ENCODE assay signal across 9 mouse cellular contexts in genomic region chr7:132213460-132213859, GRCm38 (mm10). TPM values are rescaled to one million over a fixed set of nuclear protein-coding genes. Genes with fewer than 3 reads are reported as not detected.
DNase-seq lines count a peak whose midpoint lies in the region; ATAC-seq and TF ChIP-seq lines count a peak whose summit lies in the region.
"Had no signal": no experiment of that assay in that cellular context is flagged by ENCODE, and none has a peak within 500 bp of the region (broad histone marks: within the 10 kb centered on the region; RNA-seq: fewer than 3 reads in every experiment).

No protein-coding gene starts in this region.

- intact Hi-C loops in heart, adult 2 months (cut with DNase I) = loop anchor here (1.0 kb wide), 2 partner anchors 314 to 673 kb away; no protein-coding TSS in a partner anchor
- intact Hi-C loops in gastrocnemius, postnatal 36 days (cut with DNase I) = loop anchor here (1.0 to 10.0 kb wide), 2 partner anchors 314 to 679 kb away; no protein-coding TSS in a partner anchor

- peak; percentile 79; the same call in 1 of the 2 replicates for TF ChIP-seq EP300 in heart, adult 2 months (IDR thresholded peaks at IDR 0.05; ENCODE audit: insufficient read depth, low read depth, low read length)

- no peak overlapping the region for H3K4me3 ChIP-seq in heart, adult 2 months
- no peak overlapping the region for H3K4me3 ChIP-seq in heart, embryonic 10.5 days
- H3K4me3 ChIP-seq in stomach, embryonic 16.5 days (replicated peaks; ENCODE audit: low read length) = no peak overlapping the region
- H3K4me3 ChIP-seq: liver, embryonic 13.5 days had no signal

- 7% methylated on average over 8 of the region's 8 CpGs for WGBS in heart, adult 2 months
- WGBS in heart, embryonic 10.5 days = 12% methylated on average over 8 of the region's 8 CpGs
- 5% methylated on average over 8 of the region's 8 CpGs for WGBS in stomach, embryonic 16.5 days

- no peaks in the 10 kb centered on the region for H3K27me3 ChIP-seq in heart, adult 2 months (ENCODE audit: control insufficient read depth, insufficient read depth, low read length)
- H3K27me3 ChIP-seq in heart, embryonic 10.5 days (ENCODE audit: insufficient read depth, poor library complexity, severe bottlenecking) = peaks cover 41% of the 10 kb centered on the region
- H3K27me3 ChIP-seq in stomach, embryonic 16.5 days (ENCODE audit: control insufficient read depth, insufficient read depth, low read length) = no peaks in the 10 kb centered on the region

- H3K4me2 ChIP-seq in stomach, embryonic 16.5 days (ENCODE audit: low read depth, low read length) = no peak overlapping the region
- H3K4me2 ChIP-seq: liver, embryonic 13.5 days had no signal

- DNase-seq in heart, adult 2 months = peak; percentile 72 to 78
- no peak for DNase-seq in heart, embryonic 10.5 days (ENCODE audit: low spot score)
- peak; percentile 52 for DNase-seq in adipocyte (ENCODE audit: low spot score)
- DNase-seq in embryo, embryonic 10 days (ENCODE audit: low spot score) = peak; percentile 84
- DNase-seq in gastrocnemius, postnatal 36 days = peak; percentile 72
- DNase-seq in layer of hippocampus, adult 9-10 months (ENCODE audit: low spot score) = peak; percentile 53
- DNase-seq in lung, postnatal 25 days (ENCODE audit: low spot score) = peak; percentile 47
- DNase-seq: liver, embryonic 13.5 days had no signal

- no peaks in the 10 kb centered on the region for H3K79me2 ChIP-seq in heart, adult 2 months (replicated peaks; ENCODE audit: control insufficient read depth, insufficient read depth, low read length)

- TF ChIP-seq CTCF in heart, adult 2 months (IDR thresholded peaks at IDR 0.05) = peak; percentile 91

- no peaks in the 10 kb centered on the region for H3K36me3 ChIP-seq in heart, adult 2 months (ENCODE audit: control insufficient read depth, insufficient read depth, low read length)
- no peaks in the 10 kb centered on the region for H3K36me3 ChIP-seq in heart, embryonic 10.5 days
- no peaks in the 10 kb centered on the region for H3K36me3 ChIP-seq in stomach, embryonic 16.5 days (ENCODE audit: control insufficient read depth, insufficient read depth, low read length)
- H3K36me3 ChIP-seq: liver, embryonic 13.5 days had no signal

- H3K9ac ChIP-seq in heart, adult 2 months (ENCODE audit: low read depth, low read length) = no peak overlapping the region
- no peak overlapping the region; the same call in 1 of the 2 replicates for H3K9ac ChIP-seq in stomach, embryonic 16.5 days (ENCODE audit: low read length)
- H3K9ac ChIP-seq: liver, embryonic 13.5 days had no signal

- no peak overlapping the region for H3K27ac ChIP-seq in heart, adult 2 months
- H3K27ac ChIP-seq in heart, embryonic 10.5 days = no peak overlapping the region
- no peak overlapping the region for H3K27ac ChIP-seq in stomach, embryonic 16.5 days (ENCODE audit: low read length)
- H3K27ac ChIP-seq: liver, embryonic 13.5 days had no signal

- no peaks in the 10 kb centered on the region for H3K4me1 ChIP-seq in heart, adult 2 months (ENCODE audit: control insufficient read depth, insufficient read depth, low read length)
- no peaks in the 10 kb centered on the region for H3K4me1 ChIP-seq in heart, embryonic 10.5 days
- H3K4me1 ChIP-seq in stomach, embryonic 16.5 days (ENCODE audit: control insufficient read depth, insufficient read depth, low read length) = no peaks in the 10 kb centered on the region
- H3K4me1 ChIP-seq: liver, embryonic 13.5 days had no signal

- TF ChIP-seq POLR2A in heart, adult 2 months (IDR thresholded peaks at IDR 0.05; ENCODE audit: insufficient read depth, low read depth, low read length) = no peak

- H3K9me3 ChIP-seq in heart, embryonic 10.5 days = no peaks in the 10 kb centered on the region
- no peaks in the 10 kb centered on the region for H3K9me3 ChIP-seq in stomach, embryonic 16.5 days (replicated peaks; ENCODE audit: control insufficient read depth, low read length)
- H3K9me3 ChIP-seq: liver, embryonic 13.5 days had no signal

- ATAC-seq in stomach, embryonic 16.5 days (ENCODE audit: insufficient read depth, low FRiP score) = peak; percentile 81

RNA-seq across cellular contexts. Expression of gene Cpxm2, which starts 58.9 kb away (rescaled TPM):
- 10 to 100 TPM in 1 of 2 experiments, 1 to 10 TPM in 1; 9.8 to 18.6 TPM for total RNA-seq in heart, adult 2 months (2021)
- 4.9 and 8.8 TPM in 2 replicates for polyA plus RNA-seq in heart, adult 2 months (2012; rRNA removed)
- polyA plus RNA-seq in heart, embryonic 10.5 days (2016; fragmentation: Nextera tagmentation; extraction: Ambion mirVana) = 0.09 and 0.24 TPM in 2 replicates
- total RNA-seq in gastrocnemius, postnatal 36 days (2021) = 1 to 10 TPM; 6.9 to 7.6 TPM
- 4.5 and 4.8 TPM in 2 replicates for polyA plus RNA-seq in stomach, embryonic 16.5 days (2015; fragmentation: Nextera tagmentation; extraction: Ambion mirVana)
